Mouse (Mus musculus) thymus, postnatal 10 days (tissue): ENCODE data around the gene Lamtor2.

Experiments
- DNase-seq, 2 experiments: peaks; one replicate each; pipeline ENCODE4 v3.0.0; 2021; ENCODE audit warnings: low spot score in 2 of 2

The Lamtor2 gene

GRCm38 (mm10) chr3:88543174-88543573, 9.7 kb downstream of the Lamtor2 start:
- DNase-seq, result no peak

DNA sequence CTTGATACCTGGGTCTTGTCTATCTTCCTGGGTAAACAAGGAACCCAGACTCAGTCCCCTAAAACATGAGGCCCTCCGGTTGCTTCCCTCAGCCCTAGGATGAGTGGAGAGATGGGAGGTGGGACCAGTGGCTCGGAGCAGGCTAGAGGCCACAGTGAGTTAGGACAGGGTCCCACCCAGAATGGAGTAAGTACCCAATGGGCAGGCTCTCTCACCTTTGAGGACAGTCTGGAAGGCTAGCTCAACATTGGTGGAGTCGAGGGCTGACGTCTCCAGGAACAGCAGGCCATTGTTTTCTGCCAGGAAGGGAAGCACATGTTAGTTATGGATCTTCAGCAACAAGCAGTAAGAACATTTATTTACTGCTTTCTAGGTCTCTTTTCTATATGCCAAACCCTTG, 10.4 kb downstream of the Lamtor2 start:
- DNase-seq, result no peak

GRCm38 (mm10) chr3:88541622-88542401, 11.1 kb downstream of the Lamtor2 start:
- DNase-seq, result no peak

GRCm38 (mm10) chr3:88540085-88540484, 12.8 kb downstream of the Lamtor2 start:
- DNase-seq, result no peak

GRCm38 (mm10) chr3:88539397-88539796, 13.5 kb downstream of the Lamtor2 start:
- no peak for DNase-seq

GRCm38 (mm10) chr3:88538271-88539145, 14.4 kb downstream of the Lamtor2 start:
- DNase-seq, result no peak

DNA sequence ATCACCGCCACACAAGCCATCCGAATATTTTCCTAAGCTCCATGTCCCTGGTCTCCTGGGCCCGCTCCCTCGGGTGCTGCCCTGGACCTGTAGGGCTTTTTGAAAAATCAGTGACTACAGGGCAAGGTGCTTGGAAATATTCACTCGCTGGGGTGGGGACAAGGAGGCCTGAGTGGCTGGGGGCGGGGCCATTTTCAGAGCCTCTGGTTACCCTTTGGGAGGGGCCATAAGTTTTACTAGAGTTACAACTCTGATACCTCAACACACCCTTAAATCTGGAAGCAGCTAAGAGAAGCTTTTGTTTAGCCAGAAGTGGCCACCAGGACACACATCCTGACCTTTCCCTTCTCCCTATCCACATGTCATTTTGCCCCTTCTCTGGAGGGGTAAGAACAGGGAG, 15.7 kb downstream of the Lamtor2 start:
- DNase-seq, result no peak

DNA sequence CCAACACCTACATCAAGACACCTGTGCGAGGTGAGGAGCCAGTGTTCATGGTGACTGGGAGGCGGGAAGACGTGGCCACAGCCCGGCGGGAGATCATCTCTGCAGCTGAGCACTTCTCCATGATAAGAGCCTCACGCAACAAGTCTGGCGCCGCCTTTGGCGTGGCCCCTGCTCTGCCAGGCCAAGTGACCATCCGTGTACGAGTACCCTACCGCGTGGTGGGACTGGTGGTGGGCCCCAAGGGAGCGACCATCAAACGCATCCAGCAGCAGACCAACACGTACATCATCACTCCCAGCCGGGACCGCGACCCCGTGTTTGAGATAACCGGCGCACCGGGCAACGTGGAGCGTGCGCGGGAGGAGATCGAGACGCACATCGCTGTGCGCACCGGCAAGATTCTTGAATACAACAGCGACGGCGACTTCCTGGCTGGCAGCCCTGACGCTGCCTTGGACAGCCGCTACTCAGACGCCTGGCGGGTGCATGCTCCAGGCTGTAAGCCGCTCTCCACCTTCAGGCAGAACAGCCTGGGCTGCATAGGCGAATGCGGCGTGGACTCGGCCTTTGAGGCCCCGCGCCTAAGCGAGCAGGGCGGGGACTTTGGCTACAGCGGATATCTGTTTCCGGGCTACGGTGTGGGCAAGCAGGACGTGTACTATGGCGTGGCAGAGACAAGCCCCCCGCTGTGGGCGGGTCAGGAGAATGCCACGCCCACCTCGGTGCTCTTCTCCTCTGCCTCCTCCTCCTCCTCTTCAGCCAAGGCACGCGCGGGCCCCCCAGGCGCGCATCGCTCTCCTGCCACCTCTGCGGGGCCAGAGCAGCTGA, 16.6 kb downstream of the Lamtor2 start:
- DNase-seq, result no peak

DNA sequence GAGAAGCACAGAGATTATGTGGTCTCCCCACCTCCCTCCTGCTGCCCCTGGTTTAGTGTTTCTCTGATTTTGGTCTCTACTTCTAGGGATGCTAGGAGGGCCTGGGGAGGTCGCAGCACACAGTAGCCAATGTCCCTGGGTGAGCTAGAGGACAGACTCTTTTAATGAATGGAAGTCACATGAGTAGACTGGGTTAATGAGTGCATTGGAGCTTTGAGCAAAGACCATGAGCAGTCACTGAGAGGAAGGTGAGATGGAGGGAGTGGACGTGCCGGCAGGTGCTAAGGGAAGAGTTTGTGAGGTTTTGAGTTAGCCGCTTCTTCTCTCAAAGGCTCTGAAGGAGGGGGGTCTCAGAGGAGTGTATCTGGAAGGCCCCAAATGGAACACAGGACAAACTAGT, 17.3 kb downstream of the Lamtor2 start:
- DNase-seq, result no peak

DNA sequence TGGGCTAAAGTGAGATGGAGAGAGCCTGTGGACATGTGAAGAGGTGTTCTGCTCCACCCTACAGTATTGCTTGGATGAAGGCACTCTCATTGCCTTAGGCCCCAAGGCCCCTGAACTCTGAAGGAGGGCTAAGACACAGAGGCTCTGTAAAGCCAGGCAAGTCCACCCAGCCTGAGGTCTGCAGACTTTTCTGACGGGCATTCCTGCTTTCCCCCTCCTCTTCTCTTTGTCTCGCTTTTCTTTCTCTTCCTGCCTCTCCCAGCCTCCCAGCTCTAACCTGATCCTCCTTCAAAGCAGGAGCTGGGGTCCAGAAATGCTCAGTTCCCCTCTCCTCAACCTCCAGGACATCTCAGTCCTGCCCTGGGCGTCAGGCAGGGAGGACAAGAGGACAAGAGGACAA, 17.9 kb downstream of the Lamtor2 start:
- no peak for DNase-seq

GRCm38 (mm10) chr3:88533706-88534105, 19.2 kb downstream of the Lamtor2 start:
- DNase-seq, result no peak

DNA sequence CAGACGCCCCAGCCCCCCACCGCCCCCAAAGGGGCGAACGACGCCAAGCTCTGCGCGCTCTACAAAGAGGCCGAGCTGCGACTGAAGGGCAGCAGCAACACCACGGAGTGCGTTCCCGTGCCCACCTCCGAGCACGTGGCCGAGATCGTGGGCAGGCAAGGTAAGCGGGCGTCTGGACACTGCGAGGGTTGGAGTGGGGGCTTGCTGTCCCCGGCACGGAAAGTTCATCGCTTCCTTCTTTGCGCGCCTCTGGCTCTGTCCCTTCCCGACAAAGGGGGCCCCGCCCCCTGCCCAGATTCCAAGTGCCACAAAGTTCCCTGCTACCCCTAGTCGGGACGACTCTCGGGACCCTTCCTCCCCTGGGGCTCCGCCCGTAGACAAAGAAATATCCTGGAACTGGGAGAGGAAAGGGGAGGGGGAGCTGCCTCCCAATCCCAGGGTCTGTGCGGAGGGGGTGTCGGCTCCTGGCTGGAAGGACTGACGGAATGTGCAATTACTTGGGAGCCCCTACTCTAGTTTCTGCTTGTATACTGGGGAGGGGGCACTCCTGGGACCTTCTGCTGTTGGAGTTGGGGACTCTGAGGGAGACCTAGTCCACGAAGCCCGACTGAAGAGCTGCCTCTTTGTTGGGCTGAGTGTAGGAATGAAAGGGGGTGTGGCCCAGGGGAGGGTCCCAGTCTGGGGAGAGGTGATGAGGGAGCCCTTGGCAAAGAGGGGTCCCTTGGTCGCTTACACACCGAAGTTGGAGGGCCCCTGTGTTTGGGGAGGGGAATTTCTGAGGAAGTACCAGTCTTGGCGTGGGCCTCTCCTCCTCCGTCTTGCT, 20.0 kb downstream of the Lamtor2 start:
- DNase-seq, result no peak

GRCm38 (mm10) chr3:88532299-88532674, 20.6 kb downstream of the Lamtor2 start, which contains the start of gene Mex3a:
Gene Mex3a (plus strand): TSS chr3:88532395.
- no peak for DNase-seq

- DNase-seq, result peak; percentile 93 to 97
Measured at GRCm38 (mm10) chr3:88531348-88532298, 21.3 kb downstream of the Lamtor2 start.

GRCm38 (mm10) chr3:88530082-88530864, 22.6 kb downstream of the Lamtor2 start:
- no peak for DNase-seq

- no peak for DNase-seq
Measured at GRCm38 (mm10) chr3:88529204-88530000, 23.5 kb downstream of the Lamtor2 start.

- no peak for DNase-seq
Measured at GRCm38 (mm10) chr3:88528646-88529045, 24.2 kb downstream of the Lamtor2 start.

GRCm38 (mm10) chr3:88527565-88527964, 25.3 kb downstream of the Lamtor2 start:
- DNase-seq, result no peak
